Mouse (Mus musculus) ES-E14 (cell line): ENCODE data around the gene Pde8a.

Source experiments
- ZC3H11A ChIP-seq: IDR thresholded peaks from 2 replicates; pipeline ENCODE4 v1.6.1; 2012; ENCODE audit warnings: low read depth, mild to moderate bottlenecking, inconsistent platforms, low read length, borderline replicate concordance
- ZNF384 ChIP-seq: IDR thresholded peaks from 2 replicates; pipeline ENCODE4 v1.6.1; 2012; ENCODE audit warnings: low read depth, low read length, inconsistent platforms

- TF ChIP-seq ZC3H11A (no peak), ZNF384 (no peak)
Measured at GRCm38 (mm10) chr7:81311130-81311529, 97.7 kb downstream of the Pde8a start.
